ENCODE assay signal across 9 mouse cellular contexts in genomic region chr8:92850239-92850638, GRCm38 (mm10). TPM values are rescaled to one million over a fixed set of nuclear protein-coding genes. Genes with fewer than 3 reads are reported as not detected.
DNase-seq lines count a peak whose midpoint lies in the region; ATAC-seq and TF ChIP-seq lines count a peak whose summit lies in the region.
"Had no signal": no experiment of that assay in that cellular context is flagged by ENCODE, and none has a peak within 500 bp of the region (broad histone marks: within the 10 kb centered on the region; RNA-seq: fewer than 3 reads in every experiment).

No protein-coding gene starts in this region.

- no peak overlapping the region for H3K4me2 ChIP-seq in forebrain, postnatal 0 days (ENCODE audit: low read depth)

- peaks cover 37% of the 10 kb centered on the region for H3K4me1 ChIP-seq in bone marrow macrophage, adult 2 months (ENCODE audit: control insufficient read depth, insufficient read depth, low read length)
- no peaks in the 10 kb centered on the region for H3K4me1 ChIP-seq in forebrain, postnatal 0 days (ENCODE audit: insufficient read depth)

- no peak overlapping the region for H3K4me3 ChIP-seq in bone marrow macrophage, adult 2 months (ENCODE audit: insufficient read depth, low read length)
- H3K4me3 ChIP-seq in forebrain, postnatal 0 days (ENCODE audit: low read depth, low read length) = no peak overlapping the region

- peak; percentile 90 for ATAC-seq in forebrain, postnatal 0 days
- no peak for ATAC-seq in erythroid progenitor cell, adult 5-6 weeks (replicated peaks; ENCODE audit: low FRiP score, poor library complexity, severe bottlenecking)

- no peaks in the 10 kb centered on the region for H3K36me3 ChIP-seq in forebrain, postnatal 0 days (ENCODE audit: insufficient read depth)

- TF ChIP-seq POLR2A in bone marrow macrophage, adult 2 months (IDR thresholded peaks at IDR 0.05; ENCODE audit: borderline replicate concordance, low read depth, low read length) = no peak

- no peaks in the 10 kb centered on the region for H3K9me3 ChIP-seq in forebrain, postnatal 0 days (ENCODE audit: low read length)

- no peak overlapping the region for H3K9ac ChIP-seq in forebrain, postnatal 0 days

- 0 out of 2 replicates have a peak overlapping the region, but pooled peaks have one; percentile 9 for H3K27ac ChIP-seq in bone marrow macrophage, adult 2 months (ENCODE audit: insufficient read depth, low read depth, low read length)
- no peak overlapping the region for H3K27ac ChIP-seq in forebrain, postnatal 0 days (ENCODE audit: low read depth, low read length)

- TF ChIP-seq CTCF in bone marrow macrophage, adult 2 months (IDR thresholded peaks at IDR 0.05; ENCODE audit: low read depth, low read length) = no peak
- TF ChIP-seq CTCF in forebrain, postnatal 0 days (IDR thresholded peaks at IDR 0.05; ENCODE audit: low read depth) = no peak

- H3K27me3 ChIP-seq in forebrain, postnatal 0 days (ENCODE audit: insufficient read depth, low read length) = no peaks in the 10 kb centered on the region

- DNase-seq in 3134 (ENCODE audit: extremely low read depth, insufficient read length, low spot score) = peak; percentile 92
- DNase-seq in forebrain, postnatal 0 days = peak; percentile 75
- peak; percentile 92 for DNase-seq in heart, postnatal 4 days
- peak; percentile 92 for DNase-seq in layer of hippocampus, adult 9-11 months
- peak; percentile 79 for DNase-seq in lung, postnatal 36 days
- peak; percentile 89 for DNase-seq in testis, postnatal 10 days (ENCODE audit: low spot score)

- WGBS in forebrain, postnatal 0 days = 46% methylated on average over 4 of the region's 4 CpGs

RNA-seq across cellular contexts. Expression of gene Lpcat2, which starts 4.9 kb away (rescaled TPM):
- polyA plus RNA-seq in bone marrow macrophage, adult 2 months (2012; ENCODE audit: insufficient read depth, insufficient read length, missing spikeins) = 130 TPM in 2 replicates
- total RNA-seq in forebrain, postnatal 0 days (2014; rRNA removed) = 7.2 and 10.3 TPM in 2 replicates
- polyA plus RNA-seq in forebrain, postnatal 0 days (2015; fragmentation: Nextera tagmentation; extraction: Ambion mirVana) = 7.3 and 9.8 TPM in 2 replicates
- 1 to 10 TPM; 1.9 to 2.8 TPM for total RNA-seq in heart, postnatal 4 days (2021)
- 2.9 and 13.7 TPM in 2 replicates for total RNA-seq in erythroid progenitor cell, adult 5-6 weeks (2015; ENCODE audit: low replicate concordance)
- total RNA-seq in erythroid progenitor cell, adult 5-6 weeks (2017; ENCODE audit: low replicate concordance) = 4.0 and 9.6 TPM in 2 replicates

RNA-seq across cellular contexts. Expression of gene Mmp2, which starts 23.1 kb away (rescaled TPM):
- polyA plus RNA-seq in bone marrow macrophage, adult 2 months (2012; ENCODE audit: insufficient read depth, insufficient read length, missing spikeins) = 0.75 and 2.5 TPM in 2 replicates
- total RNA-seq in forebrain, postnatal 0 days (2014; rRNA removed) = 11.3 and 19.5 TPM in 2 replicates
- polyA plus RNA-seq in forebrain, postnatal 0 days (2015; fragmentation: Nextera tagmentation; extraction: Ambion mirVana) = 12.0 and 14.2 TPM in 2 replicates
- 100 to 1,000 TPM; 140 to 153 TPM for total RNA-seq in heart, postnatal 4 days (2021)
- total RNA-seq in erythroid progenitor cell, adult 5-6 weeks (2015; ENCODE audit: low replicate concordance) = not detected in 2 replicates
- total RNA-seq in erythroid progenitor cell, adult 5-6 weeks (2017; ENCODE audit: low replicate concordance) = not detected in 2 replicates
- total RNA-seq: MEL had no signal

RNA-seq across cellular contexts. Expression of gene Capns2, which starts 51.0 kb away (rescaled TPM):
- polyA plus RNA-seq in bone marrow macrophage, adult 2 months (2012; ENCODE audit: insufficient read depth, insufficient read length, missing spikeins) = 2.8 and 4.9 TPM in 2 replicates
- 1.2 and 1.8 TPM in 2 replicates for total RNA-seq in forebrain, postnatal 0 days (2014; rRNA removed)
- not detected in 2 replicates for polyA plus RNA-seq in forebrain, postnatal 0 days (2015; fragmentation: Nextera tagmentation; extraction: Ambion mirVana)
- under 1 TPM; 0.26 to 0.45 TPM for total RNA-seq in heart, postnatal 4 days (2021)
- not detected in 2 replicates for total RNA-seq in erythroid progenitor cell, adult 5-6 weeks (2015; ENCODE audit: low replicate concordance)
- total RNA-seq in erythroid progenitor cell, adult 5-6 weeks (2017; ENCODE audit: low replicate concordance) = not detected in 2 replicates

Comparison
In these comparisons a context has a peak if more than half of its experiments do, and no peak if none do; other contexts are left out.
1. RNA of gene Mmp2, which starts 23.1 kb away (total RNA-seq): 140 to 153 TPM in heart, postnatal 4 days and 11.3 to 19.5 TPM in forebrain, postnatal 0 days; not detected in erythroid progenitor cell, adult 5-6 weeks; every median in the first group is over 10 times any median in the second.
2. Peak in every context shown above with its lines, with median percentiles within 50 percentile points of each other: DNase-seq.